Mouse (Mus musculus) lung, adult 2 months (tissue): ENCODE data around the gene Usp6nl.

Source experiments
- CTCF ChIP-seq: fragments of 200-500 bp; IDR thresholded peaks from 2 replicates; pipeline ENCODE4 v1.5.1; 2011; ENCODE audit warnings: mild to moderate bottlenecking, low read length, control low read depth; ENCODE audit not compliant: insufficient read depth
- POLR2A ChIP-seq: fragments of 200-500 bp; IDR thresholded peaks from 2 replicates; pipeline ENCODE4 v1.6.1; 2011; ENCODE audit warnings: low read depth, mild to moderate bottlenecking, control low read depth, low read length, borderline replicate concordance; ENCODE audit errors: extremely low read depth

GRCm38 (mm10) chr2:6487566-6488488 is 165.4 kb downstream of the Usp6nl start:
- TF ChIP-seq CTCF (no peak), POLR2A (no peak)
